Mouse (Mus musculus) ovary, adult 18-20 months (tissue): Measurements from ENCODE around the gene Tmod1.

ENCODE experiments used
- DNase-seq: peaks from one replicate; pipeline ENCODE4 v3.0.0; 2022; ENCODE audit warnings: low spot score, mixed read lengths

The Tmod1 gene

DNA sequence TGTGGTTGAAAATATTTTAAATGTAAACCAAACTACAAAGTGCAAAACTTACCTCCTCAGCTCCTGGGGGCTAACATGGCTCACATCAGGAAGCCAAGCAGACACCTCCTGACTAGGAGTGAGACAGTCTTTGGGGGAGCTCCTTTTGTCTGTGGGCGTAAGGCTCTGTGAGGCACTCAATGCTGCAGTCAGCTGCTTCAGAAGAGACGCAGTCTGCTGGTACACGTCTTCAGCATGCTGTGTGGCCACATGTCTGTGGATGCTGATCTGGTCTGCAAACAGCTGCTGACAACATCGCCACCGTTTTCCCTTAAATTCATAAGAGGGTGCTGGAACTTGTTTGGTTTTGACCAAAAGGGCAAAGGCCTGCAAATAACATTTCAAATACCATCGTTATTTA lies 93.1 kb downstream of the Tmod1 start:
- DNase-seq, result no peak

DNA sequence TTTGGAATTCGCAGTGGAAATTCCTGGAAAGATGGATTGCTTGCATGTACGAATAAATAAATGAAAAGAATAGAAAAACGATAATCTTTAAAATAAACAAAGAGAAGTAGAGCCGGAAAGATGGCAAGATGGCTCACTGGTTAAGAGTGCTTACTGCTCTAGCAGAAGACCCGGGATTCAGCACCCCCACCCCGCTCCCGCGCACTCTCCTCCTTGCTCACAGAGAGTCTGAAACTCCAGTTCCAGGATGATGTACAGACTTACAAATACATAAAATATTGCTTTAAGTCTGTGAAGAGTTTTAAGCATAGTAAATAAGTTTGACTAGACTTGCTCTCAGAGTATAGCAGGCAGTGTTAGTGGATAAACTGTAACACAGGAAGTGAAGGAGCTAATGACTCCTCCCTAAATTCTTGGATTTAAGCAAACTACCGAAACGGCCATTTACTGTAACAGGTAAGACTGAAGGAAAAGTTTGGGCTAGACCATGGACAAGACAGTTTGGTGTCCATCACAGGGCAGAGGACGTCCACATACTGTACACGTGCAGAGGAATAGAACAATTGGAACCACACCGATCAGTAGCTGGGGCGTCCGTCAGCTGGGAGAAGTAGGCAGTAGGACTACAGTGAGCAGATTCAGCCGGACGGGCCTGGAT lies 99.0 kb downstream of the Tmod1 start:
- DNase-seq, result no peak

DNA sequence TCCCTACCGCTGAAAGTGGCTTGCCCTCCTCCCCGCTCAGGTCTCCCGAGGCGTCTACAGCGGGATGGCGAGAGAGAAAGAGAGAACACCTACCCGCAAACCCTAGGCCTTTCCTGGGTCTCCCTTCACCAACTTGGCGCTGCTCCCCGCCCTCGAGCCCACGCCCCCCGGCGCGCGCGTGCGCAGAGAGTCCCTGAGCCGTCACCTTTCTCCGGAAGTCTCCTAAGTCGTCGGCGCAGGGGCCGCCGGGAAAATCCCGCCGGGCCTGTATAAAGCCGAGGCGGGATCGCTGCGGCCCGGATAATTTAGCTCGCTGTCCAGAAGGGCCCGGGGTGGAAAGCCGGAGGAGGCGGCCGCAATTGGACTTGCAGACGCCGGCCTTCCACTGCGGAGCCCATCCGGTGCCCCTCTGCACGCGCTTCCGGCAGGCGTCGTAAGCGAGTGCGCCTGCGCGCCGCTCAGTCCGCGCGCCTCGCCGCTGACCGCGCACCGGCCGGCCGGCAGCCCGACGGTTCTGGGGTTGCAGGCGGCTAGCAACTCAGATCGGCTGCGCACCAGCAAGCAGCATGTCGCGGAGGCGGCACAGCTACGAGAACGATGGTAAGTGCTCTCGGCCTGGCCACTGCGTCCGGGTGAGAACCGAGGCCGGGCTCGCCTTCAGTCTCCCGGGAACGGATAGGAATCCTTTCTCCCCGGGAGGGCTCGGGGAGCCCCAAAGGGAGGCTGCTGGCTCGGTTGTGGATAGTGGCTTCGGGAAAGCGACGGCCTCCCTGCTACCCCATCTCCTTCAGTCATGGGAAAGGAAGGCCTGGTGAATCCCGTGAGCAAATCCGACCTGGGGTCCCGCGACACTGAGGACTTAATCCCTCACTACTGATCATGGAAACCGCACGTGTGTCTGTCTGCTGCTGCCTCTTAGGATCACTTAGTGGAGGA lies 99.8 kb downstream of the Tmod1 start, which contains the start of the genes Ncbp1 and Tstd2:
Ncbp1 (plus strand) TSS at position 327 of the 936 bp plus-strand sequence.
Tstd2 (minus strand) TSS at position 408 of the 936 bp plus-strand sequence.
- DNase-seq, result peak; percentile 83

DNA sequence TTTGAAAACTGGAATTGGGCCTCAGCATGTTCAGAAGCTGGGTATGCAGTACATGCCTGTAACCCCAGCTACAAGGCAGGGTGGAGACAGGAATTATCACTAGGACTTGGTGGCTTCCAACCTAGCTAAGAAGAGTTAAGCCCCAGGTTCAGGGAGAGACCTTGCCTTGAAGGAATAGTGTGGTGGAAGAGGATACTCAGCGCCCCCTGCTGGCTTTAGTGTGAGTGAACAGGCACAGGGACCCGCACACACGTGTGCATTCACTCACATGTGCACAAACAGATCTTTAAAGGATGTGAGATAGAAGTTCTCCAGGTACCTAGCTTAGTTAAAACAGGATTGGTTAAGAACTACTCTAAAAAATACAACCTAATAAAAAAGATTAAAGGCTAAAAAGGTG lies 105.6 kb downstream of the Tmod1 start:
- no peak for DNase-seq

DNA sequence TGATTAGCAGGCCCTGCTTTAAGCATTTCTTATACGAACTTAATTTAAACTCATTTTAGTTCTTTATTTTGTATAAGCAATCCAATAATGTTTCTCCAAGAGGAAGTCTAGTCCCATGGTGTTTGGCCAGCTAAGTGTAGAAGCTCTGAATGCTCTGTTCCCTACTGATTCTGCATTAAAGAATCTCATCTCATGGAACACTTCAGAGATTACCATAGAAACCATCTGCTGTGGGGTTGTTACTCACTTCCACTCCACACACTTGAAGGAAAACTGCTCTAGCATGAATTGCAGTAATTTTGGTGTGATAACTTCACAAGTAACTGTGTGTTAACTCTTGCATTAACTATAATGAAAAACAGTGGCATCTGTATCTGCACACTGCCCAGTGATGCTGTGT lies 108.1 kb downstream of the Tmod1 start:
- no peak for DNase-seq

DNA sequence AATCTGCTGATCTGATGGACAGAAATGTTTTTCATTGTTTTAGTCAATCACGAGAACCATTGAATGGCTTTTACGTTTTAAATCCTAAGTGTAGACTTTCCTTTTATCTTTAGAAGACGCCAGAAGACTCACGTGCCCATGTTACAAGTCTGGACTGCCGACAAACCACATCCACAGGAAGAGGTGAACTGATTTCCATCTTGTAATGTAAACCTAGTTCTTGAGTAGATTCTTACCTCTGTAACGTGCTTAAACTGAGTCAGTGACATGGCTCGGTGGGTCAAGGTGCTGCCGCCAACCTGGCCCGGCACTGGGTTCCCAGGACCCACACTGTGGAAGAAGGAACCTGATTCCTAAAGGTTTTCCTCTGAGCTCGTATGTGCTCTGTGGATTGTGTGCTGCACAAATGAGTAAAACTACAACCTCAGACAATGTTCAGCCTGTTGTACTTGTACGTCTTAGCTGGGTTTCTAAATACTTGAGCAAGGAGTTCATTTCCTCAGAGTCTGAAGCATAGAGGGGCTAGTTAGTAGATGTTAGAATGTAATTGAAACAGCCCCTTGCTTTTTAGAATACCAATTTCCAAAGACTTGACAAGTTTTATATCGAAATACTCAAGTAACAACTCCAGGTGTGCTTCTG lies 113.3 kb downstream of the Tmod1 start:
- no peak for DNase-seq

DNA sequence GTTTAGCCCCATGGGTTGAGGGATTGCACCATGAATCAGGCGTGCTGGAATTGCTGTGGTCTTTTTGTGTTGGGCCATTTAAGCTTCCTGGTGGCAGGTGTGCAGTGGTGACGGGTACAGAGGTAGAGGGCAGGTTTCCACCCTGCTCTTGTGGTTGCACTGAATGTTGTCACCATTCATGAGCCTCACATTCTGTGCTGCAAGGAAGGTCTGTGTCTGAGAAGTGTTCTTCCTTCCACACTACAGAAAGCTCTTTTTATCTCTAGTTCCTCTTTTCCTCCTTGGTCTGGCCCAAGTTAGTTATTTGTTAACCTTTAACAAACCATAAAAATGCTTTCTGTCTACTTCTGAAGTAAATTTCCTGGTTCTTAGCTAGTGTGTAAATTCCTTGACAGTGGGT lies 125.3 kb downstream of the Tmod1 start:
- no peak for DNase-seq
